Mouse (Mus musculus) MEL (cell line): ENCODE measurements at regions not wholly inside any gene's neighbourhood (a gene's known extent, or its start where the extent isn't known, plus 50 kb on each side); places are given as distances from the start of the nearest gene placed in this dataset.

Experiments
- DNase-seq: peaks from one replicate; pipeline ENCODE4 v3.0.0; 2011; ENCODE audit warnings: low read depth, low spot score
- H3K27ac ChIP-seq: 2 replicates; pipeline ENCODE4 v1.5.1; 2012; ENCODE audit warnings: low read depth, mild to moderate bottlenecking, control low read depth, low read length, moderate library complexity; ENCODE audit not compliant: control insufficient read depth
- H3K27me3 ChIP-seq, 2 experiments: fragments of 150-350 bp in 1 of 2; sonication (generic) in 1 of 2; 2 replicates each; pipeline ENCODE4 v1.6.1; 2012; ENCODE audit warnings: low read length in 2 of 2, mild to moderate bottlenecking in 2 of 2, improper control_type of control experiment in 1 of 2, moderate library complexity in 1 of 2; ENCODE audit not compliant: insufficient read depth in 2 of 2, control insufficient read depth in 1 of 2
- H3K36me3 ChIP-seq, 2 experiments: 2 replicates each; pipeline ENCODE4 v1.6.1; 2012 to 2014; ENCODE audit warnings: low read length in 2 of 2, improper control_type of control experiment in 1 of 2, inconsistent platforms in 1 of 2, mild to moderate bottlenecking in 1 of 2; ENCODE audit not compliant: insufficient read depth in 2 of 2, control insufficient read depth in 1 of 2
- H3K4me1 ChIP-seq, 2 experiments: fragments of 150-350 bp in 1 of 2; sonication (generic) in 1 of 2; 2 replicates each; pipeline ENCODE4 v1.6.1; 2012; ENCODE audit warnings: low read length in 2 of 2, improper control_type of control experiment in 1 of 2, mild to moderate bottlenecking in 1 of 2; ENCODE audit not compliant: insufficient read depth in 2 of 2, control insufficient read depth in 1 of 2
- H3K4me3 ChIP-seq, 2 experiments: fragments of 150-350 bp in 1 of 2; sonication (generic) in 1 of 2; 2 replicates each; pipeline ENCODE4 v1.5.1; 2012; ENCODE audit warnings: low read depth in 2 of 2, low read length in 2 of 2, mild to moderate bottlenecking in 2 of 2, moderate library complexity in 2 of 2, control low read depth in 1 of 2, improper control_type of control experiment in 1 of 2; ENCODE audit not compliant: control insufficient read depth in 1 of 2, insufficient read depth in 1 of 2
- H3K79me2 ChIP-seq: 2 replicates; pipeline ENCODE4 v1.6.1; 2012; ENCODE audit warnings: mild to moderate bottlenecking, low read length, moderate library complexity; ENCODE audit not compliant: control insufficient read depth, poor library complexity, insufficient read depth
- H3K9ac ChIP-seq: 2 replicates; pipeline ENCODE4 v1.6.1; 2012; ENCODE audit warnings: low read depth, mild to moderate bottlenecking, control low read depth, low read length, moderate library complexity; ENCODE audit not compliant: control insufficient read depth, poor library complexity, severe bottlenecking
- H3K9me3 ChIP-seq: fragments of 150-350 bp; sonication (generic); replicated peaks from 2 replicates; pipeline ENCODE4 v1.6.1; 2012; ENCODE audit warnings: mild to moderate bottlenecking, low read length, improper control_type of control experiment, moderate library complexity; ENCODE audit not compliant: insufficient read depth
- BHLHE40 ChIP-seq: IDR thresholded peaks from 2 replicates; pipeline ENCODE4 v1.6.1; 2012; ENCODE audit warnings: low read depth, mild to moderate bottlenecking, inconsistent platforms, low read length, improper control_type of control experiment, borderline replicate concordance
- CHD1 ChIP-seq: IDR thresholded peaks from 2 replicates; pipeline ENCODE4 v1.6.1; 2012; ENCODE audit warnings: low read depth, mild to moderate bottlenecking, inconsistent platforms, low read length, improper control_type of control experiment
- CHD2 ChIP-seq: IDR thresholded peaks from 2 replicates; pipeline ENCODE4 v1.6.1; 2011; ENCODE audit warnings: low read length, improper control_type of control experiment
- CTCF ChIP-seq, 3 experiments: IDR thresholded peaks in 2 of 3; conservative IDR thresholded peaks in 1 of 3; 2 replicates each; pipeline ENCODE4 v1.5.1; 2011 to 2012; ENCODE audit warnings: low read length in 3 of 3, low read depth in 2 of 3, mild to moderate bottlenecking in 2 of 3, improper control_type of control experiment in 1 of 3, inconsistent platforms in 1 of 3, mixed read lengths in 1 of 3, moderate library complexity in 1 of 3; ENCODE audit not compliant: control insufficient read depth in 1 of 3, insufficient read depth in 1 of 3, poor library complexity in 1 of 3, severe bottlenecking in 1 of 3
- E2F4 ChIP-seq: IDR thresholded peaks from 2 replicates; pipeline ENCODE4 v1.6.1; 2011; ENCODE audit warnings: low read depth, low read length, improper control_type of control experiment, borderline replicate concordance
- EP300 ChIP-seq, 2 experiments: IDR thresholded peaks; 2 replicates each; pipeline ENCODE4 v1.6.1; 2011; ENCODE audit warnings: improper control_type of control experiment in 2 of 2, low read length in 2 of 2, low read depth in 1 of 2, mild to moderate bottlenecking in 1 of 2
- ETS1 ChIP-seq: IDR thresholded peaks from 2 replicates; pipeline ENCODE4 v1.6.1; 2012; ENCODE audit warnings: low read depth, mild to moderate bottlenecking, inconsistent platforms, low read length, improper control_type of control experiment, moderate library complexity
- HCFC1 ChIP-seq: IDR thresholded peaks from 2 replicates; pipeline ENCODE4 v1.6.1; 2012; ENCODE audit warnings: low read depth, mild to moderate bottlenecking, inconsistent platforms, low read length, improper control_type of control experiment, moderate library complexity
- KAT2A ChIP-seq: conservative IDR thresholded peaks from 2 replicates; pipeline ENCODE4 v1.6.1; 2012; ENCODE audit warnings: low read depth, low read length, improper control_type of control experiment, inconsistent platforms
- MEF2A ChIP-seq: IDR thresholded peaks from 2 replicates; pipeline ENCODE4 v1.6.1; 2014; ENCODE audit warnings: low read depth, mild to moderate bottlenecking, inconsistent platforms, low read length, improper control_type of control experiment; ENCODE audit not compliant: poor library complexity, insufficient replicate concordance, severe bottlenecking; ENCODE audit errors: extremely low read depth
- POLR2A ChIP-seq, 2 experiments: IDR thresholded peaks; 2 replicates each; pipeline ENCODE4 v1.6.1; 2011 to 2012; ENCODE audit warnings: low read length in 2 of 2, mild to moderate bottlenecking in 2 of 2, control low read depth in 1 of 2, improper control_type of control experiment in 1 of 2, low read depth in 1 of 2, moderate library complexity in 1 of 2; ENCODE audit not compliant: control insufficient read depth in 1 of 2, insufficient read depth in 1 of 2, poor library complexity in 1 of 2
- POLR2AphosphoS5 ChIP-seq: IDR thresholded peaks from 2 replicates; pipeline ENCODE4 v1.6.1; 2012; ENCODE audit warnings: low read depth, borderline replicate concordance, mild to moderate bottlenecking, inconsistent platforms, low read length, moderate library complexity, mixed read lengths
- RCOR1 ChIP-seq: IDR thresholded peaks from 2 replicates; pipeline ENCODE4 v1.6.1; 2012; ENCODE audit warnings: low read depth, mild to moderate bottlenecking, inconsistent platforms, low read length, improper control_type of control experiment
- SMC3 ChIP-seq: IDR thresholded peaks from 2 replicates; pipeline ENCODE4 v1.6.1; 2011; ENCODE audit warnings: low read depth, low read length, improper control_type of control experiment
- TAL1 ChIP-seq: IDR thresholded peaks from 2 replicates; pipeline ENCODE4 v1.6.1; 2012; ENCODE audit warnings: mild to moderate bottlenecking, inconsistent platforms, low read length, moderate library complexity, mixed read lengths

GRCm38 (mm10) chr9:74045936-74046335, 64.2 kb upstream of the Wdr72 start:
- Histone ChIP-seq H3K4me3 (no peak overlapping the region), H3K9me3 (no peaks in the 10 kb centered on the region), H3K27me3 (no peaks in the 10 kb centered on the region), H3K79me2 (no peaks in the 10 kb centered on the region), H3K27ac (no peak overlapping the region), H3K9ac (no peak overlapping the region), H3K36me3 (no peaks in the 10 kb centered on the region), H3K4me1 (no peaks in the 10 kb centered on the region)
- TF ChIP-seq HCFC1 = no peak
- no peak for DNase-seq

DNA sequence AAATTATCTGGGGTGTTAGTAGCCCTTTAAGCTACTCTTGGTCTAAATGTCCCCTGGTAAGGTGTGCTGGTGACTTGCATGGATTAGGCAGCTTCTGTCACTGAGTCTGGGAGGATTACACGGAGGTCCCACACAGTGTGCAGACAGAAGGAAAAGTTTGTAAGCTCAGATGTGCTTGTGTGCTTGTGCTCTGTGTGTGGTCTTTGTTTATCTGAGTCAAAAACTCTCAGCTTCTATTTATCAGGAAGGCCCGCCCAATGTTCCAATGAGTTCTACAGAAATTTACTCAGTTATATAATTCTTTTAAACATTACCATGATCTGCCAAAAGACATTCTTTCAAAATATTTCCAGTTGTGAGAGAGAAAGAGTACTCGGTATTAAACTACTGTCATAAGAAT, 60.4 kb upstream of the Wdr72 start:
- DNase-seq = no peak
- no peaks in the 10 kb centered on the region for H3K9me3 ChIP-seq
- no peak overlapping the region for H3K27ac ChIP-seq
- H3K9ac ChIP-seq = no peak overlapping the region
- no peaks in the 10 kb centered on the region for H3K27me3 ChIP-seq
- no peaks in the 10 kb centered on the region for H3K79me2 ChIP-seq
- no peaks in the 10 kb centered on the region for H3K4me1 ChIP-seq
- no peaks in the 10 kb centered on the region for H3K36me3 ChIP-seq
- no peak overlapping the region for H3K4me3 ChIP-seq
- TF ChIP-seq HCFC1 (no peak), POLR2A (IDR thresholded peaks at IDR 0.05; ENCODE audit: control insufficient read depth in 1 of 2, insufficient read depth in 1 of 2, low read depth in 1 of 2, low read length in 2 of 2, poor library complexity in 1 of 2) (no peak), RCOR1 (no peak), BHLHE40 (no peak), KAT2A (no peak), TAL1 (no peak), E2F4 (no peak)

DNA sequence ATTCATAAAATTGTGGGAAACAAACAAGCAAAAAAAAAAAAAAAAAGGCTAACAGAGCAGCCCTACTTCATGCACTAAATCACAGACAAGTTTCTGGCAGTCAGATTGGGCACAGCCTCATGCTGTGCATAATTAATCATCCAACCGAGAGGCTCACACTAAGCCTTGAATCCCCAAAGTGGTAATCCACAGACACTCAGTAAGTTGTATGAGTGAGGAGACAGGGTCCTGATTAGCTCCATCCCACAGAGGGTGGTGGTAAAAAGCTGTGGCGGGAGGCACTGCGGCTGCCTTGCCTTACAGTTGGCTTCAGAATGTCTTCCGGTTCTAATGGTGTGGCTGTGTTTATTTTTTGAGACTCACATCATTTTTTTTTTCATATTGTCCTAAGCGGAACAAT, 53.4 kb upstream of the Wdr72 start:
- Histone ChIP-seq H3K4me3 (no peak overlapping the region), H3K36me3 (no peaks in the 10 kb centered on the region), H3K79me2 (no peaks in the 10 kb centered on the region), H3K4me1 (no peaks in the 10 kb centered on the region), H3K27me3 (no peaks in the 10 kb centered on the region), H3K9ac (no peak overlapping the region), H3K9me3 (no peaks in the 10 kb centered on the region), H3K27ac (no peak overlapping the region)
- TF ChIP-seq CTCF (IDR thresholded peaks at IDR 0.05 in 2 of 3, conservative IDR thresholded peaks at IDR 0.05 in 1 of 3; ENCODE audit: control insufficient read depth in 1 of 3, insufficient read depth in 1 of 3, low read depth in 2 of 3, low read length in 3 of 3, poor library complexity in 1 of 3, severe bottlenecking in 1 of 3) = no peak
- no peak for TF ChIP-seq POLR2A (IDR thresholded peaks at IDR 0.05; ENCODE audit: control insufficient read depth in 1 of 2, insufficient read depth in 1 of 2, low read depth in 1 of 2, low read length in 2 of 2, poor library complexity in 1 of 2)
- no peak for TF ChIP-seq CHD1
- no peak for TF ChIP-seq HCFC1
- TF ChIP-seq EP300 (IDR thresholded peaks at IDR 0.05; ENCODE audit: low read depth in 1 of 2, low read length in 2 of 2) = no peak
- no peak for TF ChIP-seq SMC3
- no peak for TF ChIP-seq ETS1
- no peak for TF ChIP-seq CHD2
- no peak for TF ChIP-seq RCOR1
- no peak for TF ChIP-seq MEF2A
- TF ChIP-seq POLR2AphosphoS5 = no peak
- DNase-seq = no peak
